Mouse (Mus musculus): ENCODE data around the gene Eln. TPM values are rescaled to one million over a fixed set of nuclear protein-coding genes. Genes with fewer than 3 reads are reported as not detected.

Gene Eln
- total RNA-seq, 2 experiments from 2014 or later: not detected

DNA sequence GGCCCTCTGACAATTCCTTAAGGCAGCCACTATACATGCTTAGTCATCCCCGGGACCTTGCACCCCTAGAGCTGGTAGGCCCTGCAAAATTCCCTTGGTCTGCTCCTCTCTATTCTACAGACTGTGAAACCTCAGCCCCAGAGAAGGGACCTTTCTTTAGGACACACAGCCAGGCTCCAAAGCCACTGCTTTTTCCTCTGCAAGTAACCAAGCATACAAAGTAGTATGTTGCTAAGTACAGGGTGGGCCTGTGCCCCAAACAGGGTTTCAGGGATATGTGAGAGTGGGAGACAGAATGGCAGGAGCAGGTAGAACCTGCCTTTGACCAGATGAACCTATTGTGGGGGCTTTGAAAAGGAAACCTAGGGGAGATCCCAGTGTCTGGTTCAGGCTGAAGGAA is 59.9 kb downstream of the Eln start:
- ATAC-seq (ENCODE audit: poor library complexity, severe bottlenecking): no peak

DNA sequence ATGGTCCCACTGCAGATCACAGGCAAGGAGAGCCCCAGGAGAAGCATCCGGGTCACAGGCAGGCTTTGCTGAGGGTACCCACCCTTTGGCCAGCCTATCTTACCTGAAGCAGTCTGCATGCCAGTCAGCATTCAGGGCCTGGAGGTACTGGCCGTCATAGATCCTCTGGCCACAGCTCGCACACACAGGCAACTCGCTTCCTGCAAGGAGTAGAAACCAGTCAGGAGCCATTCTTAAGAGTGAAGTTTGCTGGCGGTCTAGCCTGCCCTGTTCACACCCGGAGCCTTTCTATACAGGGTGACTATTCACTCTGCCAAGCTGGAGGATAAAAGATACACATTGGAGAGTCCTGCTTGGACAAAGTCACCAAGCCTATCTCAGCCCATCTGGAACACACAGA is 60.6 kb downstream of the Eln start:
- ATAC-seq (ENCODE audit: poor library complexity, severe bottlenecking): no peak

DNA sequence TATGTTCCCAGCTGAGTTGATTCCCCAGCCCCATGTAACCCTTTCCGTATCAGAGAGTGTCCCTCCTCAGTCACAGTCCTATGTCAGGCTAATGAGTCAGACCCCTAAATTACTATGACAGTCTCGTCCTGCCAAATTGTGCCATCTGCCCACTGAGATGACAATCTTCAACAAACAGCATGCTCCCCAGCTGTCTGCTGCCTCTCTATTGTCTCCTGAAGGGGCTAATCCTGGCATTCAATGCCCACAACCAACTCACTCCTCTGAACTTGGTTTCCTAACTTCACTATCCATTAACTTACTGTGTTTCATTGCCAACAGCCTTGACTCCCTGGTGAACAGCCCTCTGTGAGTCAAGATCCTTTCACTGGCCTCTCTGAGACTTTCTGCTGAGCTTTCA is 62.7 kb downstream of the Eln start:
- no peak for ATAC-seq (ENCODE audit: poor library complexity, severe bottlenecking)

DNA sequence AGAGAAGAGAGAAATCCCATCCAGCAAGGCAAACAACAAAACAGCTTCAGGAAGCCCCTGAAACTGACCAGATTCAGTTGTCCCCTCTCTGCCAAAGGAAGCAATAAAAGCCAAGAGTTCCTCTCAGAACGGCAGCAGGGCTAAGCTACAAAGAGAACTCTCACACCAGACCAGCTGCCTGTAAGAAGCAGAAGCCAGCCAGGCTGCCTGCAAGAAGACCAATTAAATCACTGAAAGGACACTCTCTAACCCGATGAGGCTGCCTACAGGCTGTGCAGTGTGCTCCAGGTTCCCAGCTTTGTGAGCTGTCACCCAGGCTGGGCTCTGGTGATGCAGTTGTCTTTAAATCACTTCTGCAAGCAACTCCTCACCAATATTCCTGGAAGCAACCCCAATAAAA is 63.3 kb downstream of the Eln start:
- ATAC-seq (ENCODE audit: poor library complexity, severe bottlenecking): no peak

DNA sequence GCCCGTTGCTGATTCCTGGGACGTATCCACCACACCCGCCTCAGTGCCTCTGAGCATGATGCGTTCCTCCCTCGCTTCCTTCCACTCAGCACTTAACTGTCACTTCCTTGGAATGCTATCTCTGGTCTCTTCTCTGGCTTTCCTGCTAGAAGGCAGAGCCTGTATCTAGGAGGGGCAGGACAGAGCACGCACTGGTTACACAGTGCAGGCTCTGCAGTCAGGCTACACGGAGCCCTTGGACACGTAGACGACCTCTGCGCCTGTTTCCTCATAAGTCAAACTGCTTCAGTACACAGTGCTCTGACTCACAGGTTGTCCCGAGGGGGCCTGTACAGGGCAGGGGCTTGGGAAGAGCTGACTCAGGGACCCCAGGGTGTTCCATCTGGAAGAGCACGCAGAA is 66.9 kb downstream of the Eln start:
- ATAC-seq (ENCODE audit: poor library complexity, severe bottlenecking): no peak

DNA sequence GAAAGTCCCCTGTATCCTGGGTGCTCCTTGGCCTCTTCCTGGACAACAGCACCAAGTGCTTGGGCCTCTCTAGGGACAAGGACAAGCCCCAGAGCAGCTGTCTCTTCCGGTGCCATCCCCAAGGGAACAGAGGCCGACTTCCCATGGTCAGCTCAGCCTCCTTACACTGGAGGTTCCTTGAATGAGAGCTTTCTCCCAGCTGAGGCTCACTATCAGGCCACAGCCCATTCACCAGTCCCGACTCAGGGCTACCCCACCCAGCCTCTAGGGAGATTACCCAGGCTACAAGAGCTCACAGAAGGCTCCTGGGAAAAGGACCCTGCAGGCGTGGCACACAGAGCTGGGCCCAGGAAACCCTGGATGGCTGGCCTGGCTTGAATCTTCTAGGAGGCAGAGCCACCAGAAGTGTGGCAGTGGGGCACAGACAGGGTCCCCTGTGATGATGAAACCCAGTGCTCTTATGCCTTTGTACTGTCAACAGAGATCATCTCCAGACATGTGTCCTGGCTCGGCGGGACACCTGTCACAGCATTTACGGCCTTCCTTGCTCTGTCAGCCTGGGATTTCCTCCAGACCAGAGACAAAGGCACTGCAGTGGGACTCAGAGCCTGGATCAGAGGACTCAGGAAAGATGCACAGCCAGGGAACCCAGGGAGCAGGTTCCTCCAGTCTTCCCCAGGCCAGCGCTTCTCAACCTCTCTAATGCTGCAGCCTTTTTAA is 68.1 kb downstream of the Eln start:
- no peak for ATAC-seq (ENCODE audit: poor library complexity, severe bottlenecking)

DNA sequence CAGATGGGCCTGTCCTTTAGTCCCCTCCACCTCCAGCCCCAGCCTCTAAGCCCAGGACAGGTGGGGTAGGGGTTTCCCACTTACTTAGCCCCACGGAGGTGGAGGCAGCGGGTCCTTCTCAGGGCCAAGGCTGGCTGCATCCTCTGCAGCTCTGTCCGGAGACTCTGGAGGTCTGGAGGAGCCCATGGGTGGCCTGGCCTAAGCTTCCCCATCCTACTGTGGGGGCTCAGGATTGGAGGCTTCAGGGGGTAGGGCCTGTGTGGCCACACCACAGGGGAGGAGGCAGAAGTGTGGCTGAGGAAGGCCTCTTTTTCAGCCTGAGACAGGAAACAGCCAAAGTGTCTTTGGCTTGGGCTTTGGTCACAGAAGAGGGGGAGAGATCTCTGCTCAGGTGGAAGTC is 69.1 kb downstream of the Eln start:
- peak; percentile 83 for ATAC-seq (ENCODE audit: poor library complexity, severe bottlenecking)

DNA sequence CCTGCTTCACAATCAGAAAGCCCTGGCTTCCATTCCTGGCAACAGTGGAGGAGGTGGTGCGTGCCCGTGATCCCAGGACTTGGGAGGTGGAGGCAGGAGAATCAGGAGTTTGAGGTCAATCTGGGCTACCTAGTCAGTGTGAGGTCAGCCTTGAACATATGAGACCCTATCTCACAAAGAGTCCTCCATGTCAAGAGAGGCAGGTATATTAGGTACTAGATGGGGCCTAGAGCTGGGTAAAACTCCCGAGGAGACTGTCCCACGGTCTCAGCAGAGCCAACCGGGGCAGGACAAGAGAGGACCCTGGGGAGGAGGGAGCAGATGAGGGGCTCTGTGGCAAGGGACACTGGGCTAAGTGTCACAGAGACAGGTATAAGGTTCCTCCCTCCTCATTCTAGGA is 69.6 kb downstream of the Eln start:
- ATAC-seq (ENCODE audit: poor library complexity, severe bottlenecking): no peak; the same call in 1 of the 2 replicates

DNA sequence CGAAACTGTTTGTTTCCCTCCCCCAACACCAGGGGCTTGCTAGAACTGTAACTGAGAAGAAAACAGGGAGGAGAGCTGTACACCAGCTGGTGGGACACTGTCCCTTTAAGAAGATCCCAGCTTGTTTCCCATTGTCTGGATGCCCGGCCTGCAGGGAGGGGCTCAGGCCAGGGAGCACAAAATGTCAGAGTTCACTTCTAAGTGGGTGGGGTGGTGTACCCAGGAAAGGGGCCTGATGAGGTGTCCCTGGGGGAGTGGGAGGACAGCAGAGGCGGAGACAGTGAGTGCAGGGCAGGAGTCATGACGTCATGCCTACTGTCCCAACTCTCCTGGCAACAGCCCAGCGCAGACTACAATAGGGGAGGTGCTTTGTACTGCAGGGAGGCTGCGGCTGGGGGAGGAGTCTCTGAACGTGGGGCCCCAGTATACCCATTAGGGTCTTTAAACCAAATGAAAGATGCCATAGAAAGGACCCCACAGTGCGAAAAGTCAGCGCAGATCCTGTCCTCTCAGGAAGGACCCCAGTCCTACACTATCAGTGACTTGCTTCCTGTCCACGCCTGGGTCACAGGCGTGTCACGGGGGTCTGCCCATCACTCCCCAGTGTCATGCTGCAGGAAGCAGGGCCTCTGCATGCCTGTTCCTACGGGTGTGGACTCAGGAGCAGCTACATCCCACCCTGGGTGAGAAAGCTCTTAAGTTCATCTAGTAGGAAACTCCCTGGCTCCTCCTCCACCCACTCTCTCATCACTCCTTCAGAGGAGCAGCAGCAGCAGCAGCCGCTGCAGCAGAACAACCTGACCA is 71.0 kb downstream of the Eln start:
- peak; percentile 67 for ATAC-seq (ENCODE audit: poor library complexity, severe bottlenecking)

DNA sequence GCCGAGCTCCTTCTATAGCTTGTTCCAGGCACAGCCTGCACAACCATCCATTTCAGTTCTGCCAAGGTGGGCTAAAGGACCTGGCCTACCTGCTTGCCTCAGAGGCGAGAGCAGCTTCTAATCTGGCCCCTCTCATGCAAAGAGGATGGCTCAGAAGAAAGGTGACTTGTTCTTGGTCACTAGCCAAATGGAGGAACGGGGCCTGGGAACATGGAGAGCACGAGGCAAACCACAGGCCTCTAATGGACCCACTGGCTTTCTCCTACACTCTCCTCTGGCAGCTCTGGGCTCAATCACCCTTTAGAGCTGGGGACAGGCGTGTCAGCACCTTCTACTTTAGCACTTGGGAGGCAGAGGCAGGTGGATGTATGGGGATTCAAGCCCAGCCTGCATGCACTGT is 72.1 kb downstream of the Eln start:
- ATAC-seq (ENCODE audit: poor library complexity, severe bottlenecking): no peak

DNA sequence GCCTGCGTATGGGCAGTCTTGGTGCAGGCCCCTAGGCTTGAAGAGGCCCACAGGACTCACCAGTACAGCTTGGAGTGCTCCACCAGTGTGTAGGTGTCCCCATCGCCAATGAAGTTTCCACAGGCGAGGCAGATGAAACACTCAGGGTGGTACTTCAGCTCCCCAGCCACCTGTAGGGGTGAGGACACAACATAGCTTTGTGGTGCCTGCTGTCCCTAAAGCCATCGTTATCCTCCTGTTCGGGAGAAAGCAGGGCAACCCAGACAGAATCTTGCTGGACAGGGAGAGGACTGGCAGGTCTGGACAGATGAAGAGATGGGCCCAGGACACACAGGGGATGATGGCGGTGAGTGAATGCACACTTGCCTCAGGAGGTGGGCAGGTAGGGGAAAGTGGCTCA is 74.5 kb downstream of the Eln start:
- ATAC-seq (ENCODE audit: poor library complexity, severe bottlenecking): no peak

DNA sequence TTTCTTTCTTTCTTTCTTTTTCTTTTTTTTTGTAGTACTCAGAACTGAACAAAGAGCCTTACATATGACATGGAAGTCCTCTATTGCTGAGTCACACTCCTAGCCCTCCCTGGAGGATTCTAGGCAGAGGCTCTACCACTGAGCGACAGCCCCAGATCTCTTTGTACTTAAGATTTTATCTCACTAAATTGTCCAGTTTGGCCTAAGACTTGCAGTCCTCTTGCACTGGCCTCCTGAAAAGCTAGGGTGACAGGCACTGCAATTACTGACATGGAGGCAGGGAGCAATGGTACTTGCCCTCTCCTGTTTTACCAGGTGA is 75.0 kb downstream of the Eln start:
- no peak for ATAC-seq (ENCODE audit: poor library complexity, severe bottlenecking)

DNA sequence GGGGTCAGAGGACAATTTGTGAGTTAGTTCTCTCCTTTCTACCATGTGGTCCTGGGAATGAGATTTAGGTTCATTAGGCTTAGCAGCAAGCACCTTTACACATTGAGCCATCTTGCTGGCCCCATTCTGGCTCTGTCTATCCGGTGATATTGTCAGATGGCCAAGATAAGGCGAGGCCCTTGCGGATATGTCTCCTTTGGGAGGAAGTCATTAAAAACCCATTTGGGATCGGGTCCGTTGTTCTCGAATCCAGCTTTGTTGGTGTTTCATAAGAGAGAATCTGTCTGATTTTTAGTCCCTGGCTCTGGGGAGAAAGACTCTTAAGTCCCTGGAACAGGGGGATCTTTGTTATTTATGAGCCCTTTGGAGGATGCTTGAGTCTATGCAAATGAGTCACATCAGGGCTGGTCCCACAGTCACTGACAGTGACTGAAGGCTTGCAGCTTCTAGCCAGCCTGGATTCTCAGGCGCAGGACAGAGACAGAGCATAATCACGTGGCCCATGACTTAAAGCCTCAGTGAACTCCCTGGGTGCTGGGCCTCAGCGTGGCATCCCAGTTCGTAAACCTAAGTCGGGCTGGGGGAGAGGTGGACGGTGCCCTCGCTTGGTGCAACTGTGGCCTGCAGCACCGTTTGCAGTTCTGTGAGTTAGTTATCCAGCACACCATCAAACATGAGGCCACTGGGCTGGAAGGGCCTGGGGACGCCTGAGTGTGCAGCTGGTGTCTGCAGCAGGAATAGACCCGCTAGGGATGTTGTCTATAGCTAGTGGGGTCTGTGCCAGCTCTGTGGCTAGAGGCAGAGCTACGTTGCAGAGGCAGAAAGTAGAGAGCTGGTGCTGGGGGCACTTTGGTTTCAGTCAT is 75.6 kb downstream of the Eln start:
- ATAC-seq (ENCODE audit: poor library complexity, severe bottlenecking): no peak

DNA sequence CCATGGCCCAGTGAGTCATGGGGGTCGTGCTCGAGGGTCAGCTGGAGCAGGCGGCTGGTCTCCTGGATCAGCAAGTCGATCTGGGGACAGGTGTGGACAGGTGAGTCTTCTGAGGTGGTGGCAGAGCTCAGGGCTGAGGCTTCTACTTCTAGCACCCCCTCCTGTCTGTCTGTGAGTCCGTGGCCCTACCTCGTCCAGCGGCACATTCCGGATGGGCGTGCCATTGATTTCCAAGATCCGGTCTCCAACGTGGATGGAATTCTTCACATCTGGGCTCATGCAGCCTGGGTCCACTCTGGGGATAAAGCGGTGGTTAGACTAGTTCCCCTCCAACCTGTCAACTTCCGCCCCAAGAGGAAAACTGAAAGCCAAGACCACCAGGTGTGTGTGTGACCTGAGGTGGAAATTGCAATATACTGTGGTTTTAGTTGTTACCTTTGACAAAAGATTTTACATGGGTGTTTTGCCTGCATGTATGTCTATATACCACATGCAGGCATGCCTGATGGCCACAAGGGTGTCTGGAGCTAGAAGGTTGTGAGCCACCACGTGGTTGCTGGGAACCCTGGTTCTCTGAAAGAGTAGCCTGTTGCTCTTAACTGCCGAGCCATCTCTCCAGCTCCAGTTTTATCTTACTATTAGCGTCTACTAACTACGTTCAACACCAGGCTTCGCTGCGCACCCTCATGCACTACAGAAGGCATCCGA is 78.0 kb downstream of the Eln start:
- no peak for ATAC-seq (ENCODE audit: poor library complexity, severe bottlenecking)

DNA sequence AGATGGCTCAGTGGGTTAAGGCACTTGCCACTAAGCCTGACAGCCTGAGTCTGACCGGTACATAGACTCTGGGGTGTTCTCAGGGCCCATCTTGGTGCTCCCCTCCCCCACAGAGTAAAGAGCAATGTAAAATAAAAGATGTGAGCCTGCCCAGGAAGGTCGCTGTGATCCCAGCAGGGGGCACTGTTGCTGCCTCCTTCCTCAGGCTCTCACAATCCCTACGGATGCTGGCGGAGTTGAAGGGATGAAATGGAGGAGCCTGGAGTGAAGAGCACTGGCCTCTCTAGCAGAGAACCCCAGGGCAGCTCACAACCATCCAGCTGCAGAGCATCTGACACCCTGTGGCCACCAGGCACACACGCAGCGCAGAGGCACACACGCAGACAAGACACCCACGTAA is 78.6 kb downstream of the Eln start:
- no peak for ATAC-seq (ENCODE audit: poor library complexity, severe bottlenecking)

DNA sequence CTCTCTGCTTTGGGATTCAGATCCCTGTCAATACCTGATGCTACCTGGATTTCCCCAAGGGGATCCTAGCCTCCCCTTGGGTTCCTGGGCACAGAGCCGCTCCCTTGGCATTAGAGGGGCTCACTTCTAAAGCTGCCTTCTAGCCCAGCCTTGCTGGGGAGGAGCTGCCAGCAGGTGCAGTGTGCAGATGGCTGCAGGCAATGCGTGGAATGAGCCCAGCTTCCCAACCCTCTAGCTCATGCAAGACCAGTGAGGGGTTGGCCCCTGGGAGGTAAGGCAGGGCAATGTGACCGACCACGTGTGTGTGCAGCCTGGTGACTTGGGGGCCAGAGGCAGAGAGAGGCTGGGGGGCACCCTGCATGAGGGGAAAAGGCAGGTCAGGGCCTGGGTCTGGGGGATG is 90.4 kb downstream of the Eln start:
- ATAC-seq (ENCODE audit: poor library complexity, severe bottlenecking): no peak

Other genes with a start within 250 kb of the Eln start
- gene Clip2, start 194.9 kb downstream of the Eln start, total RNA-seq (2015): 1.8 and 1.9 TPM in 2 replicates
- 3.7 and 6.7 TPM in 2 replicates for gene Clip2, start 194.9 kb downstream of the Eln start, total RNA-seq (2017)
- not detected in 2 replicates for gene Syna, start 187.2 kb downstream of the Eln start, total RNA-seq (2015)
- gene Syna, start 187.2 kb downstream of the Eln start, total RNA-seq (2017): not detected in 2 replicates
- 161 and 172 TPM in 2 replicates for gene Rfc2, start 166.0 kb downstream of the Eln start, total RNA-seq (2015)
- 110 and 115 TPM in 2 replicates for gene Rfc2, start 166.0 kb downstream of the Eln start, total RNA-seq (2017)
- 87.7 and 91.1 TPM in 2 replicates for gene Lat2, start 132.3 kb downstream of the Eln start, total RNA-seq (2015)
- gene Lat2, start 132.3 kb downstream of the Eln start, total RNA-seq (2017): 109 and 115 TPM in 2 replicates
- gene Eif4h, start 107.8 kb downstream of the Eln start, total RNA-seq (2015): 160 and 176 TPM in 2 replicates
- gene Eif4h, start 107.8 kb downstream of the Eln start, total RNA-seq (2017): 191 and 197 TPM in 2 replicates
- 9.5 and 11.8 TPM in 2 replicates for gene Limk1, start 58.7 kb downstream of the Eln start, total RNA-seq (2015)
- gene Limk1, start 58.7 kb downstream of the Eln start, total RNA-seq (2017): 7.5 and 8.3 TPM in 2 replicates
- gene Tmem270, start 159.4 kb upstream of the Eln start, total RNA-seq (2015): not detected in 2 replicates
- gene Tmem270, start 159.4 kb upstream of the Eln start, total RNA-seq (2017): not detected in 2 replicates
- 7.8 and 8.2 TPM in 2 replicates for gene Cldn13, start 168.2 kb upstream of the Eln start, total RNA-seq (2015)
- gene Cldn13, start 168.2 kb upstream of the Eln start, total RNA-seq (2017): 2.9 and 7.7 TPM in 2 replicates
- 0.46 and 3.0 TPM in 2 replicates for gene Mettl27, start 185.0 kb upstream of the Eln start, total RNA-seq (2015)
- gene Mettl27, start 185.0 kb upstream of the Eln start, total RNA-seq (2017): 0.89 and 1.3 TPM in 2 replicates
- not detected in 2 replicates for gene Cldn4, start 199.6 kb upstream of the Eln start, total RNA-seq (2015)
- gene Cldn4, start 199.6 kb upstream of the Eln start, total RNA-seq (2017): not detected in 2 replicates
- gene Cldn3, start 238.9 kb upstream of the Eln start, total RNA-seq (2015): not detected in 2 replicates
- gene Cldn3, start 238.9 kb upstream of the Eln start, total RNA-seq (2017): not detected in 2 replicates